Mouse (Mus musculus): ENCODE measurements at regions not wholly inside any gene's neighbourhood (a gene's known extent, or its start where the extent isn't known, plus 50 kb on each side); places are given as distances from the start of the nearest gene placed in this dataset.

DNA sequence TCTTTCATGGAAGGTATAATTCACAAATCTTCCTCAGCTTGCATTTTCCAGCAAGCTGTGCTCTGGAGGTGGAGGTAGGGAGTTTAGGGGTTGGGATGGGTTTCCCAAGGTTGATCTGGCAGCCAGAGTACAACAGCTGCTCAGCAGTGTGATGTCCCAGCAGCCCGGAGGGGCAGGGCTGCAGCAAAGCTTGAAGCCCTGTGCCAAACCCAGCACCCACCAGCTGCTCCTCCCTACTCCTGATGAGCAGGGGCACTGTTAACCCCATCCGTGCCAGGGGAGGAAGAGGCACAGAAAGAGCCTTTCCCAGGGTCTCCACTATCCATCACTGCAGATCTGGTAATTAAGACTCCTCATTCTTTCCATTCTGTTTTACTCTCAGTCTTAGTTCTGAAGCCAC, 615.2 kb downstream of the Gm826 start:
- Histone ChIP-seq H3K9ac (replicated peaks) (no peak overlapping the region), H3K4me1 (no peaks in the 10 kb centered on the region), H3K4me3 (replicated peaks) (no peak overlapping the region), H3K4me2 (no peak overlapping the region), H3K36me3 (no peaks in the 10 kb centered on the region), H3K27ac (replicated peaks) (no peak overlapping the region), H3K9me3 (replicated peaks) (no peaks in the 10 kb centered on the region), H3K27me3 (replicated peaks) (no peaks in the 10 kb centered on the region)
- WGBS: 28% methylated on average over 2 of the region's 2 CpGs
- ATAC-seq (ENCODE audit: low FRiP score): no peak

DNA sequence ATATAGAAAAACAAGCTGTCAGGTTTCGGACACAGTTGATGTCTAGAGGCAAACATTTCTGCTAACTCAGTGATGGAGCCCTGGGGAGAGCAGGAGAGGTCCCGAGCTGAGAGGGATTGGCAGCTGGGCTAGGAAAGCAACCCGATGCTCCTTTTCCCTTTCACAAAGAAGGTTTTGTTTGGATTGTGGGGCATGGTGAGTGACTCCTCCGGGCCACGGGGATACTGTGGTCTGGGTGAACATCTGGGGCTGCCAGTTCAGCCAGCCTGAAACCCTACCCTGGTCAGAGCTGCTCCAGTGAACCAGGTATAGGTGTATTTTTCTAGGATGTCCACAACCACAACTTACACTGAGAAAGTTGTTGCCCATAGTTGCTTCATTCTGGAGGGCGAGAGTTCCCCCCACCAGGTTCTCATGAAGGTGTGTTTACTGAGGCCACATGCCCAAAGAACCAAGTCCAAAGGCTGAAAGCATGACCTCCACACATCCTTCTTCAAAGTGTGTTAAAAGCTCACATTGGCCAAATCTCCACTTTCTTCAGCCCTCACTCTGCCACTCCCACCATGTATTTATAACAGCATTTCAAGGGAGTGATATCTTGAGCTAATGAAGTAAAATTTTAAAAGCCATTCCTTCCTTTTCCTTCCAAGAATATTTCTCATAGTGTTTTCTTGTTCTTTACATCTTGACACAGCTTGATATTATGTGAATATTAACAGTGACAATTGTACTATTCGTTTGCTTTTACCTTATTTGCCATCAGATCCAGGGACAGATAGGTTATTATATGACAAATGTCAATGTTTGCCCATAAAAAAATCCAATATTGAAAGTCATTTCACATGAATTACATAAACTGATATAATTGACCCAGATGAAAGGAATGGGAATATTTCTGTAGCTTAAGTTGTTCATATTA, 608.5 kb downstream of the Gm826 start:
- H3K9me3 ChIP-seq (replicated peaks): no peaks in the 10 kb centered on the region
- H3K4me2 ChIP-seq: no peak overlapping the region
- WGBS: 48% methylated on average over 7 of the region's 7 CpGs
- H3K4me1 ChIP-seq: no peaks in the 10 kb centered on the region
- ATAC-seq (ENCODE audit: low FRiP score): no peak
- H3K4me3 ChIP-seq (replicated peaks): no peak overlapping the region
- no peak overlapping the region for H3K9ac ChIP-seq (replicated peaks)
- no peaks in the 10 kb centered on the region for H3K36me3 ChIP-seq
- H3K27ac ChIP-seq (replicated peaks): no peak overlapping the region
- peaks cover 9% of the 10 kb centered on the region; the same call in 1 of the 2 replicates for H3K27me3 ChIP-seq (replicated peaks)

DNA sequence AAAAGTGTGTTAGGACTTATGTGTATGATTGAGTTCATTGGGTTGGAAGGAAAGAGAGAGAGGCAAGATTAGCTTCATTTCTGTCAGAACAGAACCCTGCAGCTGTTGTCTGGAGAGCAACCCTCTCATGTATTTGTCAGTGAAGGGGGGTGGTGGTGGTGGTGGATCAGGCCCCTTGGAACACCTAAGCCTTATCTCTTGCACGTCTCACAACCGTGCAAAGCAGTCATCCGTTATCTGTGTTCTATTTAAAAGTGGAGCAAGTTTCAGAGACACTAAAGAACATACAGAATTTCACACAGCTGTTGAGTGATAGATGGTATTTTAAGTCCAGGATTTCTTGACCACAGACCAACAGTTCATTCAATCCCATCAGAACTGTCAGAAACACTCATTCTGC, 604.7 kb downstream of the Gm826 start:
- 91% methylated on average over 3 of the region's 3 CpGs for WGBS
- ATAC-seq (ENCODE audit: low FRiP score): no peak
- no peak overlapping the region for H3K4me2 ChIP-seq
- H3K27ac ChIP-seq (replicated peaks): no peak overlapping the region
- no peaks in the 10 kb centered on the region for H3K36me3 ChIP-seq
- H3K9me3 ChIP-seq (replicated peaks): no peaks in the 10 kb centered on the region
- H3K27me3 ChIP-seq (replicated peaks): peaks cover 10% of the 10 kb centered on the region; the same call in 1 of the 2 replicates
- H3K4me1 ChIP-seq: 0 out of 2 replicates have a peak, but pooled peaks cover 8% of the 10 kb centered on the region
- H3K4me3 ChIP-seq (replicated peaks): no peak overlapping the region
- H3K9ac ChIP-seq (replicated peaks): no peak overlapping the region

DNA sequence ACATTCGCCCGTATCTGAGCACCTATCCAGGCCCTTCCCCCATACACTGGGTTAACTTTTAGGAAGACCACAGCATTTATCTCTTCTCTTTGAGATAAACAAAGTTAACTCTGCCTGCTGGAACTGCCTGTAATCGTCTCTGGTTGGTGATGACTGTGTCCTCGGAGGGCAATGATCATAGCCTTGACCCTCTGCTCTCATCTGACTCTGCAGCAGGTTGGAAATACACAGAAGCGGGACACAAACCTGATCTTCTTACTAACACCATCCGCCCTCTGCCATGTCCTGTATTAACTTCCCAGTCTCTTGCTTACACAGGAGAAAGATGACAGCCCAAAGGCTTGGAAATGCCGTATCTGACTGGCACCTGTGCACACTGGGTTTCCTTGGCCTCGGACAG, 603.7 kb downstream of the Gm826 start:
- Histone ChIP-seq H3K9ac (replicated peaks) (no peak overlapping the region), H3K9me3 (replicated peaks) (no peaks in the 10 kb centered on the region), H3K4me3 (replicated peaks) (no peak overlapping the region), H3K27me3 (replicated peaks) (peaks cover 10% of the 10 kb centered on the region; the same call in 1 of the 2 replicates), H3K27ac (replicated peaks) (no peak overlapping the region), H3K4me1 (0 out of 2 replicates have a peak, but pooled peaks cover 8% of the 10 kb centered on the region), H3K4me2 (no peak overlapping the region), H3K36me3 (no peaks in the 10 kb centered on the region)
- 85% methylated on average over 8 of the region's 8 CpGs for WGBS
- no peak for ATAC-seq (ENCODE audit: low FRiP score)

DNA sequence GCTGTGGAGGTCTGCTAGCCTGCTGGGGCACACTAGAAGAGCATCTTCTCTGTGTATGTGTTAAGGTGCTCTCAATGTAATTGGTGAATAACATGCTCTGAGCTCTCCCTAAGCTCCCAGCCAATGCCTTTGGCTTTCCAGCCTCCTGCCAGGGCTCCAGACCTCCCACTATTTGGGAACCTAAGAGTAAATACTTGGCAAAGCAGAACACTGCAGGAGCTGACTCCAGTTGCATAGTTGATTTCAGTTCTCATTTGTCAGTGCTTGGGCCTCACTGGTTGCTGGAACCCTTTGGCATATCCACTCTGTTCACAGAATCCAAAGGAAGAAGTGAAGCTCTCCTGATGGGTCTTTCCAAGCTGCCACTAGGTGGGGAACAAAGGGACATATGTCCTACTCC, 602.7 kb downstream of the Gm826 start:
- Histone ChIP-seq H3K9ac (replicated peaks) (no peak overlapping the region), H3K27me3 (replicated peaks) (peaks cover 10% of the 10 kb centered on the region; the same call in 1 of the 2 replicates), H3K4me2 (no peak overlapping the region), H3K36me3 (no peaks in the 10 kb centered on the region), H3K27ac (replicated peaks) (no peak overlapping the region), H3K4me1 (0 out of 2 replicates have a peak, but pooled peaks cover 8% of the 10 kb centered on the region), H3K9me3 (replicated peaks) (no peaks in the 10 kb centered on the region), H3K4me3 (replicated peaks) (no peak overlapping the region)
- ATAC-seq (ENCODE audit: low FRiP score): no peak

DNA sequence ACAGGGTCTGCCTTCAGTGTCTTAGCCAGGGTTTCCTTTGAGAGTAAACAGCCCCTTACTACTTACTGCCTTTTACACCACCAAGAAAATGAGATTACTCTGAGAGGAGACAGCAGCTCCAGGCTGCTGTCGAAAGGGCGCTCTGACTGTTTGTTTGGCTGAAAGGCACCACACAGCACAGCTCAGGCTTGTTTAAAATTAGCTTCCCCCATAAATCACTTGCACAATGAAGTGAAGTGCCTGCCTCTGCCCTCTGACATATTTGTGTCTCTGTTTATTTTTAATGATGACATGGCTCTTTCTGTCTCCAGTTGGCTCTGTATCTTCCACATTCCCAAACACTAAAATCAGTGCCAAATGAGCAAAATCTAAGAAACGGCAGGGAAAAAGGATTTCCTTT, 601.5 kb downstream of the Gm826 start:
- Histone ChIP-seq H3K4me1 (0 out of 2 replicates have a peak, but pooled peaks cover 8% of the 10 kb centered on the region), H3K4me3 (replicated peaks) (no peak overlapping the region), H3K27me3 (replicated peaks) (peaks cover 10% of the 10 kb centered on the region; the same call in 1 of the 2 replicates), H3K9me3 (replicated peaks) (no peaks in the 10 kb centered on the region), H3K27ac (replicated peaks) (0 out of 2 replicates have a peak overlapping the region, but pooled peaks have one; percentile 39), H3K36me3 (no peaks in the 10 kb centered on the region), H3K9ac (replicated peaks) (no peak overlapping the region), H3K4me2 (no peak overlapping the region)
- peak; percentile 35; the same call in 1 of the 2 replicates for ATAC-seq (ENCODE audit: low FRiP score)
- 8% methylated on average over 3 of the region's 3 CpGs for WGBS

DNA sequence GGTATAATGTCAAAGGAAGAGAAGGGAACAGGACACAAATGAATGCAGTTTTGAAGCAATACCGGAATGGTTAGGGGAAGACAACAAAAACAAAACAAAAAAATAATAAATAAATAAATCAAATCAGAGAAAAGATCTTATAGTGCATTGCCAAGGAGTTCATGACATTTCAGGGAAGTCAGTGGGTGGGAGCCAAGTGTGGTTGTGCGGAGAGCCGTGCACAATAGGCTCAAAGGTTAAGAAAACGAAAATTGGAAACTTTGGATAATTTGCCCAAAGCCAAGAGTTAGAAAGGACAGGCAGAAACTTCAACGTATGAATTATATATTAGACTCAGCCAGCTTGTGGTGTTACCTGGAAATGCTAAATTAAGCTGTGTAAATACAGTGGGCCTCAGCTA, 599.4 kb downstream of the Gm826 start:
- 82% methylated on average over 5 of the region's 5 CpGs for WGBS
- Histone ChIP-seq H3K27ac (replicated peaks) (no peak overlapping the region), H3K27me3 (replicated peaks) (peaks cover 6% of the 10 kb centered on the region; the same call in 1 of the 2 replicates), H3K9ac (replicated peaks) (no peak overlapping the region), H3K4me1 (0 out of 2 replicates have a peak, but pooled peaks cover 8% of the 10 kb centered on the region), H3K36me3 (no peaks in the 10 kb centered on the region), H3K4me2 (no peak overlapping the region), H3K4me3 (replicated peaks) (no peak overlapping the region), H3K9me3 (replicated peaks) (no peaks in the 10 kb centered on the region)
- ATAC-seq (ENCODE audit: low FRiP score): no peak

DNA sequence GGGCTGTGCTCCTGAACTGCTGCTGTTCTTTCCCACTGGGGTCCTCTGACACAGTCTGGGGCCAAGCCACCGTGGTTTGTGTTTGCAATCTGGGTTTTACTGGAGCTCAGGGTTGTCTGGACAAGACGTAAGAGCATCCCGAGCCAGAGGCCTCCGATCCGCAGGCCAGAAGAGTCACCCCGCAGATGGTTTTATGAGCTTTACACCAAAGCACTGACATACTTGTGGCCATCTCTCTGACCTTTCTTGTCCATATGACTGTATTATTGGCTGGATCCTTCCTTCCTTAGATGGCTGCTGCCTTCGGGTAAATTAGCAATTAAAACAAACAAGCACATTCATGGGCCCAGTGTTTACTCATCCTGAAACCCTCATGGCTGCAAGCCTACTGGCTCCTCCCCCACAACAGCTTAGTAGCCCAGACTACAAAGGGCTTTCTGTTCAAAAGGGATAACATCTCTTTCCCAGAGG, 578.4 kb downstream of the Gm826 start:
- no peak for ATAC-seq (ENCODE audit: low FRiP score)
- H3K9ac ChIP-seq (replicated peaks): no peak overlapping the region
- 0 out of 2 replicates have a peak, but pooled peaks cover 6% of the 10 kb centered on the region for H3K4me1 ChIP-seq
- H3K4me2 ChIP-seq: no peak overlapping the region
- no peaks in the 10 kb centered on the region for H3K27me3 ChIP-seq (replicated peaks)
- H3K4me3 ChIP-seq (replicated peaks): no peak overlapping the region
- no peaks in the 10 kb centered on the region for H3K9me3 ChIP-seq (replicated peaks)
- no peak overlapping the region; the same call in 1 of the 2 replicates for H3K27ac ChIP-seq (replicated peaks)
- 43% methylated on average over 7 of the region's 7 CpGs for WGBS
- no peaks in the 10 kb centered on the region for H3K36me3 ChIP-seq

DNA sequence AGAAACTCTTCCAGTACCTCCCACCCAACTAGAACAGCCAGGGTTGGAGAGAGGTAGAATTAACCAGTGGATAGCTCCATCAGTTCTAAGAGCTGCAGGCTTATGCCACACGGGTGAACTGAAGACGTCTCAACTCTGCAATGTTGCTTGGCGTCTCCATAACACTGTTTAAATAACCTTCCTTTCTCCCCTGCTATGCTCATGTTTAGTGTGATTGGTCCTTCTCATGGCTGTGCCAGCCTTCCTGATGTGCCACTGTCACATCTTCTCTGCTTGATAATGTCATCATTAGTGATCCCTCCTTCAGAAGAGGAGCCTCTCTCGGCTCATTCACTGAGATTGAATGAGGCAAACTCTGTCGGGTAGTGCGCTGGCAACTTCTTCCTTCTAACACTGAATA, 573.2 kb downstream of the Gm826 start:
- H3K36me3 ChIP-seq: no peaks in the 10 kb centered on the region
- no peaks in the 10 kb centered on the region for H3K27me3 ChIP-seq (replicated peaks)
- H3K9me3 ChIP-seq (replicated peaks): no peaks in the 10 kb centered on the region
- no peak overlapping the region for H3K27ac ChIP-seq (replicated peaks)
- 92% methylated on average over 6 of the region's 6 CpGs for WGBS
- no peak for ATAC-seq (ENCODE audit: low FRiP score)
- no peak overlapping the region for H3K4me2 ChIP-seq
- no peak overlapping the region for H3K9ac ChIP-seq (replicated peaks)
- no peak overlapping the region for H3K4me3 ChIP-seq (replicated peaks)
- H3K4me1 ChIP-seq: no peaks in the 10 kb centered on the region

DNA sequence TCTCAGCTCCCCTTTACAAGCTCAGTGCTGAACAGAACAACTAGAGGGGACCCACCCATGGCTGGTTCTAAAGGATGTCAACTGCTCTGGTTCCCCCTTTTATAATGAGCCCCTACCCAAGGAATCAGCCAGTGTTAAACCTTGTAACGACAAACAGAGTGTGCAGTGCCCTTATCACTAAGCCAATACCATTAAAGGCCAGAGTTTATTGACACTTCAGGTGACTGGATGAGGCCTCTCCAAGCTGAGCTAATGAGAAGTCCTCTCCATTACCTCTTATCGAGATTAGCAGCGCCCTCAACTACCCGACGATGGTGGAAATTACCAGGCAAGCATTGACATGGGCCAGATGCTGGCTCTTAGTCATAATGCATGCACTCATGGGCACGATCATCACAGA, 570.8 kb downstream of the Gm826 start:
- no peaks in the 10 kb centered on the region for H3K36me3 ChIP-seq
- H3K9ac ChIP-seq (replicated peaks): no peak overlapping the region
- WGBS: 85% methylated on average over 6 of the region's 6 CpGs
- no peak overlapping the region for H3K4me2 ChIP-seq
- no peak overlapping the region for H3K27ac ChIP-seq (replicated peaks)
- no peak overlapping the region for H3K4me3 ChIP-seq (replicated peaks)
- no peaks in the 10 kb centered on the region for H3K4me1 ChIP-seq
- no peak for ATAC-seq (ENCODE audit: low FRiP score)
- H3K9me3 ChIP-seq (replicated peaks): no peaks in the 10 kb centered on the region
- no peaks in the 10 kb centered on the region for H3K27me3 ChIP-seq (replicated peaks)
